Mouse (Mus musculus) CD4-positive, CD25-positive, alpha-beta regulatory T cell, adult 2 months (primary cell): ENCODE data around the gene Inpp5a.
A peak's percentile ranks its signal among the peaks of the same experiment; 100 is the strongest.

ENCODE experiments used
- DNase-seq: peaks from one replicate; pipeline ENCODE4 v3.0.0-alpha.2; 2012; ENCODE audit warnings: low read depth, low spot score

The Inpp5a gene

DNA sequence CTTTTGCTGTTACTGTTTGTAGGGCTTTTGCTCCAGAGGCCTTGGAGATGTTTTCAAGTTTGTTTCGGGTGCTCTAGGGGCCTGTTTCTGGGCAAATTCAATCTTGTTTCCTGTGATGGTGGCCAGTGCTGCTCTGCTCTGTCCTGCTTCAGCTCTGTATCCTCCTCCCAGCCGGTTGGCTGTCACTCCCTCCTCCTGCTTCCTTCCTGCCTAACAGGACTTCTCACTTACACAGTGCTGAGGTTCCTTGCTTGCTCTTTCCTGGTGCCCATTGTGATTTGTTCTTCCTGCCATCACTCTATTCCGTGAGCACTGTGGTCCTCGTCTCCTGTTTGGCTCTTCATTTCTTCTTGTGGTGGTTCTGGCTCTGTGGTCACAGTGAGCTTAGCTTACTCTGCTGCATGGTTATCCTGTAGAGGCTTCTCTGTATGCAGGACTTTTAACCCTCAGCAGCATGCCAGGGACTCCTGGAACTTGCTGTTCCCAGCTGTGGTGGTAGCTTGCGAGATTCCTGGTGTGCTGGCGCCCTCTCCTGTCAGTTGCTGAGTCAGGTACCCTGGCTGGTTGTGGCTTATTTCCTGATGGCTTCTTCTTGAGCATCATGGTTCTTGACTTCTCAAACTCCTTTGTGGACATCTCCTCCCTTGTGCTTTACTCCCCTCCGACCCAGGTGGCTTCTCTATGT, 84.1 kb downstream of the Inpp5a start:
- DNase-seq = peak; percentile 81

- DNase-seq = peak; percentile 27
These were observed 87.0 kb downstream of the Inpp5a start for GRCm38 (mm10) chr7:139475896-139476295.

GRCm38 (mm10) chr7:139476700-139477099, 87.8 kb downstream of the Inpp5a start:
- DNase-seq = no peak

- no peak for DNase-seq
These were observed 88.8 kb downstream of the Inpp5a start for GRCm38 (mm10) chr7:139477748-139478147.

- DNase-seq = no peak
These were observed 90.2 kb downstream of the Inpp5a start for GRCm38 (mm10) chr7:139479077-139479476.

GRCm38 (mm10) chr7:139479626-139480025, 90.7 kb downstream of the Inpp5a start:
- DNase-seq = no peak

DNA sequence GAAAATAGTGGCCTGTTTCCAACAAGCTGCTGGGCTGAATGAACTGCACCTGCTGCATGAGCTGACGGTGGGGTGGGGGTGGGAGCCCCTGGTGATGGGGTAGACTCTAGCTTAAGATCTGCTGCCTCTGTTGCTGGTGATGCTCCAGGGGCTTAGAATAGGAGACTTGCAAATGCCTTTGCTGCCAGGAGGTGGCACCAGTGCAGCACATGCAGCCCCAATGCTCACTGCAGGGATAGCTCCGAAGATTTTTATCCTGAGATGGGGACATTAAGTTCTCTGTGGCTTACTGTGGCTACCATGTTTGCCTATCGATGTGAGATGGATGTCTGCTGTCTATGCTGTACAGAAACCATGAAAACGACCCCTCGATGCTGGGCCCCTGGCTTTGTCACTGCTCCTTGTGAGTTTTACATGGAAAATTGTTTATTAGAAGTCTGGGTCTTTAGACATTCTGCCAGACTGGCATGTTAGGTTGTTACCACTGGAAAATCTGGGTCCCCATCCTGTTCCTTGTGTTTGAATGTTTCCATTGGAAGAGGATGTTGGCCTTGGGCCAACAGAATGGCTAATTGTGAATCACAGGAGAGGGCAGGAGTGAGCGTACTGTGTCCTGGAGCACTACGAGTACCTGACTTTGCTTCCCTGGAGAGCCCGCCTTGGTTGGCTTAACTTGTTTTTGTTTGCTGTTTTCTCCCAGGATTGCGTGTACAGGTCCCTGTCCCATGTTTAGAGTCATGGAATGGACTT, 95.5 kb downstream of the Inpp5a start:
- peak; percentile 28 for DNase-seq

- no peak for DNase-seq
These were observed 100.9 kb downstream of the Inpp5a start for GRCm38 (mm10) chr7:139489721-139490211.

DNA sequence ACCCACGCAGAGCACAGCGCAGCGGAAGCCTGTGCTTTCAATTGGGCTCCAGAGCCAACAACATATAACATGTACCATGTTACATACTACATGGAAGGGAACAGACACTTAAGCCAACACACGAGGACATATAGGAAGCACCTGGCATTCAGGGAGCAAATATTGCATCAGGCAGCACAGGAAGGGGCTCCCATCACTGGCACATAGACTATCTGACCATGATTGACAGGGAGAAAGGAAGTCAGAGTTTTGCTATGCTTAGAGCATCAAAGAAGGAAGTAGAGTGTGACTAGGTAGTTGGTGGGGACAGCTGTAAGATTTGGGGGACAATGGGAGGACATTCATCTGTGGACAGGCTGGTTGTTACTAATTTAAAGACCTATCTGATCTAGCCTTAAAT, 103.4 kb downstream of the Inpp5a start:
- no peak for DNase-seq

DNA sequence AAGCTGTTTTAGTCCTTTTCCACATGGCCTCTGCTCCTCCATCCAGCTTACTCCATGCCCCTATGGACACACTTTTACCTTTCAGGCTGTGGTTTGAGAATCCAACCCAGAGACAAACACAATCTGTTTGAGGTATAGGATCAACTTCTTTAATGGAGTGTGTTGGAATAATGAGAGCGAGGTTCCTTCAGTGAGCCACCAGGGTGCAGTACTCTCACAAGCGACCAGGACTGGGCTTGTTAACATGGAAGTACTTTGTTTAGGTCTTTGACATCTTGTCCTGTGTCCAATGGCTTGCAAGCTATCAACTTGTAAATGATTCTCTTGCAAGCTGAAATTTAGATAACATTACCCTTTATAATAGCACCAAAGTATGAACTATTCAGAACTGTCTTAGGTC, 104.0 kb downstream of the Inpp5a start:
- peak; percentile 9 for DNase-seq

DNA sequence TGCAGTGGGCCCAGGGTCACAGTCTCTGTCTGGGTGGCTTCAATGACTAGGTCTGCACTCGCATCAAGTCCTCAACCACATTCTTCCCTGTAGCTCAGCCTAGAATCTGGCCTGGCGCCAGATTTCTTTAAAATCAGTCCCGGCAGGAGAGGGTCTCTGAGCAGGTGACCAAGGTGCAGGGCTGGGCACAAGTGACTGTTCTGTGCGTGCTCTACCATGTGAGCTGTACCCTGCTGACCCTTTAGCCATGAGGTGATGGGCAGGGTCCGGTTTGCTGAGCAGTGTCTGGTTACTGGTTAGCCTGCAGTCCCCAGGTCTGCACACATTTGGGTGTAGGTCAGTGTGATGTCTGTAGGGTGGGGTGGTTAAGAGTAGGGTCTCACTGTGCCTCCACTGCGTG, 106.9 kb downstream of the Inpp5a start:
- DNase-seq = no peak

DNA sequence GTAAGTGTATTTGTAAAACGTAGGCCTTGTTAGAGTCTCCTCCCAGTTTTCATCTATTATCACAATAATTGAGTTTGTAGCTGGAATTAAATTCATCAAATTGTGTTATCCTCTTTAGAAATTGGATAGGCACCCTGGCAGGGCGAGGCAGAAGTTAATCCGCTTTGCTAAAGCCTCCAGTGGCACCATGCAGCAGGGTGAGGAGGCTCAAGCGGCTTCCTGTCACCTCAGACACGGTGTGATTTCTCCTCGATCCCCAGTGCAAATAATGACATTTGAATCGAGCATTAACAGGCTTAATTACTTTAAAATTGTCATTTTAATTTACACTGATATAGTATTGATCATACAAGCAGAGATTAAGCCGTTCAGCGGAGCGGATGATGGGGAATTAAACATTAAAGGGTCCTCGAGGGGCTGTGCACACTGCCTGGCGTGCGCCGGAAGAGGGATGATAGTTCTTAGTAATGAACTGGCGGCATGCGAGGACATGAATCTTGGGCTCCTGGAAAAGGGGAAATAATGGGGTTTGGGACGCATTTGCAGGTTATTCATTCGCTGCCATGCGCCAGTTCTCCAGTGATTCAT, 109.2 kb downstream of the Inpp5a start:
- no peak for DNase-seq

DNA sequence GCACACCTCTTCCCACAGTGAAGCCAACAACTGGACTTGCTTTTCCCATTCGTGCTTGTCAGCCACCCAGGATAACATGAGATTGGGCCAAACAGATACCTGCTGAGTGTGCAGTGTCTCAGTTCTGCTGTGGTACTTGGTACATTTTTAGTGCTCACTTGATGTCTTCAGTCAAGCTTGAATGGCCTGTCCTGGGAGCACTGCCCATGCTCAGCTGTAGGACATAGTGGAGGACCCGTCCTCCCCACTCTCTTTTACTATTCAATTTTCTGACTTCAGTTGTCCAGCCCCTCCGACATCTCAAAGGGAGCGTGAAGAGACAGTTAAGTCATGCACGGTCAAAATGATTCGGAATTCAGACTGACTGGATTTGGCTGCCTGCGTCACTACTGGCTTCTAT, 115.2 kb downstream of the Inpp5a start:
- DNase-seq = no peak

DNA sequence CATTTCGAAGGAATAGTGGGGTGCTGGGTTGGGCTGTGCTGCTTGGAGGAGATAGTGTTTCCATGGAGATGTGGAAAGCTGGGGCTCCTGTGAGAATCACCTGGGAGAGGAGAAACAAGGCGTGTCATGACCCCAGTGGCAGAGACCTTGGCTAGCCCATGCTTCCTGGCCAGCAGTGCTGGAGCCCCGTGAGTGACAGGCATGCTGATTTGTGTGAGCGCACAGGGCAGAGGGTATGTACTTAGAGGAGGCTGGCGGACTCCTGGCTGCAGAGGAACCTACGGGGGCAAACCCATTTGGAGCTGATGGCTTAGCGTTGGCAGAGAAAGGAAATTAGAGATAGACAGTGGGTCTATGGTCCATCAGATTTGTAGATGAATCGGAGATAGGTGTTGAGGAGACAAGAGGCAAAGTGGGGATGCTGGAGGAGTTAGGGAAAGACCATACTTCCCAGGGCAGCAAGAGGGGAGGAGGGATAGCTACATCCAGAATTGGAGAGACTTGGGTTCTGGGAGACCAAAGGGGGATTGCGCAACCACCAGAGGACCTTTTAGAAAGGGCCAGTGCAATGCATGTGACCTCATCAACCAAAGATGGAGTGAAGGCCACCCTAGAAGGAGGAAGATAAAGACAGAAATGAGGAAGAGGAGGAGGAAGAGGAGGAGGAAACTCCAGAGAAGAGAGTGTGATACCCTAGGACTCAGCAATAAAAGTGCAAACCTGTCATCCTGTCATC, 117.9 kb downstream of the Inpp5a start:
- DNase-seq = no peak

DNA sequence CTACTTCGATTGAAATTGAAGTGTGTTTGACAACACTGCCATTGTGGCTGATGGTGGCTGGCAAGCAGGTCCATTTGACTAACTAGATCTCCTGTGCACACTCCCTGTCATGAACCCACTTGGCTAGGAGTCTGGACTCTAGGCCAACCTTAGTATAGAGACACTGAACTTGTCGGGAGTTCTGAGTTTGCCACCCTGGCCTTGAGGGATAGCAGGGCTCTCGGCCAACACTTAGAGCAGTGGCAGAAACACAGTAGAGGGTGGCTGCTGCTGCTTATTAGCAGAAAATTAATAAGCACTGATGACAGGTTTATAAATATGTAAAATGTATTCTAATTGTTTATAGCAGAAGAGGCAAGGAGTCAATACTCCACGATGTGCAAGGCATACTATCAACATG, 120.0 kb downstream of the Inpp5a start:
- DNase-seq = no peak

DNA sequence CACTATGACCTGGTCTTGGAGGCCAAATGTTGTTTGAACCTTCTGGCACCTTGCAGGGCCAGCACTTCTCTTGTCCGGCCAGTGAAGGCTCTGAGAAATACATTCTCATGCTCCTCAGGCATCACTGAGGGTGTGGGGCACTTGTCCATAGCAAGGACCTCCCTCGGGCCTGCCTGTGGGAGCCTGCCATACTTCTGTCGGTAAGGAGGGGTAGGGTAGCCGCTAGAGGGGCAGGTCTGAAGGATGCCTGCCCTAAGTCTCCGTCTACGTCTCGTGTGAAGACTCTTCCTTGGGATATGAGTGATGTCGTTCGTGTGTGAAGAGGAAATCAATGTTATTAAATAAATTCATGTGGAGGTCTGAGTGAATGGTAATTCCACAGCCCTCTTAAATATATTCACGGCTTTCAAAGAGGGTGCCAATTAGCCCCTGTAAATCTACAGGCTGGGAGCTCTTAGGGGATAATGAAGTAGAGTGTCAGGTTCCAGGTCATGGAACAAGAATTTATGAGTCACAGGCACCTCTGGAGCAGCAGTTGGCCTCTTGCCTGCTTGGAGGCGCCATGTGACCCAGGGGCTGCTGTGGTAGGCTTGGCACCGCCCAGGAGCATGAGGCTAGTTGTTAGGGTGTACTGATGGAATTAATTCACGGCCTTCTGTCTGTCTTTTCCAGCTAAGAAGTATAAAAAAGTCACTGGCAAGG, 127.2 kb downstream of the Inpp5a start:
- no peak for DNase-seq

DNA sequence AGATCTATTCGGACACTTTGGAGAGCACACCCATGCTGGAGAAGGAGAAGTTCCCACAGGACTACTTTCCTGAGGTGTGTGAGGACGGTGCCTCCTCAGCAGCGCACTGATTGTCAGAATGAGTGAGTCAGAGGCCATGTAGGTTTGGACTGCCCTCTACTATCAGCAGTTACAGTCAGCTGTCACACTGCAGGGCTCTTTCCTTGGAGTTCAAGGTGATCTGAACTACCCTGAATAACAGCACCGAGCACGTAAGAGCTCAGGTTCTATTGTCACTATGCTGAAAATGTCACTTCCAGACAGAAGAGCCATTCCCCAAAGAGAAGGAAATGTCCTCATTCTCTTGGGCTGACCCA, 127.7 kb downstream of the Inpp5a start:
- no peak for DNase-seq

DNA sequence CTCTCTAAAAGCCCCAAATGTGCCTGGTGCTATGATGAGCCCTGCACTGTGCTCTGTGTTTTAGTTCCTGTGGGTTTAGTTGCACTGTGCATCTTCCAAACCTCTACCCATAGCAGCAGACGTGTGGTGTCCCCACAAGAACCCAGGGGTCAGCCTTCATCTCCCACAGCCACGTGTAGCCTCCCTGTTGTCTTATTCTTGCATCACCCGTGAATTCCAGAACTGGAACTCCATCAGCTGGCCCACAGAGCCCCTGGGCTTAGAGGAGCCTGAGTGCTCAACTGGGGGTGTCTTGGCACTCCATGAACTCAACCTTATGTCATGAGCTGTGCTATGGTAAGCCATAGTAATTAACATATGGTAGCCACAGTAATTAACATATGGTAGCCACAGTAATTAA, 129.4 kb downstream of the Inpp5a start:
- no peak for DNase-seq

GRCm38 (mm10) chr7:139528309-139529076, 139.6 kb downstream of the Inpp5a start:
- no peak for DNase-seq

DNA sequence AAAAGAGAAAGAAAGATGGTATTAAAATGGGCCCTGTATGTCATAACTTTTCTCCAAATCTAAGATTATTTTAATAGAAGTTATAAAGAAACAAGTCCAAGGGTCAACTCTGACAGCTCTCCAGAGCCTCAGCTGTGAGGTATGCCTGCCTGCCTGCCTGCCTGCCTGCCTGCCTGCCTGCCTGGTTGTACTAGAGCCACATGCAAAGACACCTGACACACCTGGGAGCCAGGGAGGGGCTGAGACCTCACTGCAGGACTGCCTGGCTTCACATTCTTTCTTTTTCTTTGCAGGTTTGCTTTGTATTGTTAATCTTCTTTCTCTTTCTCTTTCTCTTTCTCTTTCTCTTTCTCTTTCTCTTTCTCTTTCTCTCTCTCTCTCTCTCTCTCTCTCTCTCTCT, 140.3 kb downstream of the Inpp5a start:
- DNase-seq = no peak
